Mouse (Mus musculus): ENCODE measurements around the gene Tigar. TPM values are rescaled to one million over a fixed set of nuclear protein-coding genes. Genes with fewer than 3 reads are reported as not detected.

The Tigar gene
- polyA plus RNA-seq, 1 experiment, result 1.7 TPM

- Histone ChIP-seq H3K27ac (ENCODE audit: insufficient read depth, low read depth, low read length) (no peak overlapping the region), H3K36me3 (ENCODE audit: control insufficient read depth, insufficient read depth, low read length) (peaks cover 64% of the 10 kb centered on the region), H3K27me3 (ENCODE audit: control insufficient read depth, insufficient read depth, low read length) (no peaks in the 10 kb centered on the region), H3K4me1 (ENCODE audit: control insufficient read depth, insufficient read depth, insufficient read length, low read length) (no peaks in the 10 kb centered on the region; the same call in 1 of the 2 replicates), H3K4me3 (ENCODE audit: low read depth, low read length) (no peak overlapping the region)
- no peak for TF ChIP-seq POLR2A (IDR thresholded peaks at IDR 0.05; ENCODE audit: low read depth, low read length)
- no peak for TF ChIP-seq CTCF (IDR thresholded peaks at IDR 0.05; ENCODE audit: extremely low read depth, insufficient read length, insufficient replicate concordance, low read depth, low read length)
- 90% methylated on average over 14 of the region's 14 CpGs for WGBS
These were observed 20.3 kb upstream of the Tigar start for GRCm38 (mm10) chr6:127129659-127130058.

- TF ChIP-seq CTCF (IDR thresholded peaks at IDR 0.05; ENCODE audit: extremely low read depth, insufficient read length, insufficient replicate concordance, low read depth, low read length) (no peak), POLR2A (IDR thresholded peaks at IDR 0.05; ENCODE audit: low read depth, low read length) (no peak)
- H3K27me3 ChIP-seq (ENCODE audit: control insufficient read depth, insufficient read depth, low read length), result no peaks in the 10 kb centered on the region
These were observed 14.1 kb upstream of the Tigar start for GRCm38 (mm10) chr6:127123506-127123905.

GRCm38 (mm10) chr6:127122996-127123395, 13.6 kb upstream of the Tigar start:
- H3K4me1 ChIP-seq (ENCODE audit: control insufficient read depth, insufficient read depth, insufficient read length, low read length), result no peaks in the 10 kb centered on the region
- no peak overlapping the region for H3K27ac ChIP-seq (ENCODE audit: insufficient read depth, low read depth, low read length)
- peaks cover 12% of the 10 kb centered on the region for H3K36me3 ChIP-seq (ENCODE audit: control insufficient read depth, insufficient read depth, low read length)
- no peaks in the 10 kb centered on the region for H3K27me3 ChIP-seq (ENCODE audit: control insufficient read depth, insufficient read depth, low read length)
- H3K4me3 ChIP-seq (ENCODE audit: low read depth, low read length), result no peak overlapping the region
- 66% methylated on average over 5 of the region's 5 CpGs for WGBS
- TF ChIP-seq CTCF (IDR thresholded peaks at IDR 0.05; ENCODE audit: extremely low read depth, insufficient read length, insufficient replicate concordance, low read depth, low read length) (no peak), POLR2A (IDR thresholded peaks at IDR 0.05; ENCODE audit: low read depth, low read length) (no peak)

More at GRCm38 (mm10) chr6:127123506-127123905, 14.1 kb upstream of the Tigar start:
- H3K4me3 ChIP-seq (ENCODE audit: low read depth, low read length), result no peak overlapping the region
- no peaks in the 10 kb centered on the region for H3K4me1 ChIP-seq (ENCODE audit: control insufficient read depth, insufficient read depth, insufficient read length, low read length)
- peaks cover 14% of the 10 kb centered on the region for H3K36me3 ChIP-seq (ENCODE audit: control insufficient read depth, insufficient read depth, low read length)
- WGBS, result 76% methylated on average over 7 of the region's 7 CpGs
- H3K27ac ChIP-seq (ENCODE audit: insufficient read depth, low read depth, low read length), result no peak overlapping the region

- H3K27ac ChIP-seq (ENCODE audit: insufficient read depth, low read depth, low read length), result no peak overlapping the region
- WGBS, result 70% methylated on average over 4 of the region's 4 CpGs
- H3K4me1 ChIP-seq (ENCODE audit: control insufficient read depth, insufficient read depth, insufficient read length, low read length), result no peaks in the 10 kb centered on the region
- H3K36me3 ChIP-seq (ENCODE audit: control insufficient read depth, insufficient read depth, low read length), result peaks cover 5% of the 10 kb centered on the region
- TF ChIP-seq CTCF (IDR thresholded peaks at IDR 0.05; ENCODE audit: extremely low read depth, insufficient read length, insufficient replicate concordance, low read depth, low read length) (peak; percentile 40; the same call in 1 of the 2 replicates), POLR2A (IDR thresholded peaks at IDR 0.05; ENCODE audit: low read depth, low read length) (no peak)
- H3K27me3 ChIP-seq (ENCODE audit: control insufficient read depth, insufficient read depth, low read length), result no peaks in the 10 kb centered on the region
- no peak overlapping the region for H3K4me3 ChIP-seq (ENCODE audit: low read depth, low read length)
These were observed 13.0 kb upstream of the Tigar start for GRCm38 (mm10) chr6:127122221-127122806.

GRCm38 (mm10) chr6:127114753-127115456, 5.5 kb upstream of the Tigar start:
- Histone ChIP-seq H3K4me1 (ENCODE audit: control insufficient read depth, insufficient read depth, insufficient read length, low read length) (no peaks in the 10 kb centered on the region), H3K4me3 (ENCODE audit: low read depth, low read length) (no peak overlapping the region), H3K27me3 (ENCODE audit: control insufficient read depth, insufficient read depth, low read length) (no peaks in the 10 kb centered on the region), H3K36me3 (ENCODE audit: control insufficient read depth, insufficient read depth, low read length) (no peaks in the 10 kb centered on the region), H3K27ac (ENCODE audit: insufficient read depth, low read depth, low read length) (no peak overlapping the region)
- TF ChIP-seq POLR2A (IDR thresholded peaks at IDR 0.05; ENCODE audit: low read depth, low read length), result no peak
- TF ChIP-seq CTCF (IDR thresholded peaks at IDR 0.05; ENCODE audit: extremely low read depth, insufficient read length, insufficient replicate concordance, low read depth, low read length), result no peak
- 85% methylated on average over 23 of the region's 23 CpGs for WGBS

GRCm38 (mm10) chr6:127108368-127109060, 843 bp downstream of the Tigar start:
- Histone ChIP-seq H3K4me1 (ENCODE audit: control insufficient read depth, insufficient read depth, insufficient read length, low read length) (peaks cover 3% of the 10 kb centered on the region; the same call in 1 of the 2 replicates), H3K27me3 (ENCODE audit: control insufficient read depth, insufficient read depth, low read length) (no peaks in the 10 kb centered on the region), H3K36me3 (ENCODE audit: control insufficient read depth, insufficient read depth, low read length) (no peaks in the 10 kb centered on the region), H3K27ac (ENCODE audit: insufficient read depth, low read depth, low read length) (0 out of 2 replicates have a peak overlapping the region, but pooled peaks have one; percentile 0), H3K4me3 (ENCODE audit: low read depth, low read length) (peak overlapping the region; percentile 87)
- 11% methylated on average over 20 of the region's 20 CpGs for WGBS
- TF ChIP-seq POLR2A (IDR thresholded peaks at IDR 0.05; ENCODE audit: low read depth, low read length), result no peak
- TF ChIP-seq CTCF (IDR thresholded peaks at IDR 0.05; ENCODE audit: extremely low read depth, insufficient read length, insufficient replicate concordance, low read depth, low read length), result no peak

GRCm38 (mm10) chr6:127107413-127107812, 1.9 kb downstream of the Tigar start:
- Histone ChIP-seq H3K36me3 (ENCODE audit: control insufficient read depth, insufficient read depth, low read length) (peaks cover 2% of the 10 kb centered on the region; the same call in 1 of the 2 replicates), H3K4me3 (ENCODE audit: low read depth, low read length) (no peak overlapping the region), H3K27ac (ENCODE audit: insufficient read depth, low read depth, low read length) (no peak overlapping the region), H3K4me1 (ENCODE audit: control insufficient read depth, insufficient read depth, insufficient read length, low read length) (peaks cover 3% of the 10 kb centered on the region; the same call in 1 of the 2 replicates), H3K27me3 (ENCODE audit: control insufficient read depth, insufficient read depth, low read length) (no peaks in the 10 kb centered on the region)
- TF ChIP-seq CTCF (IDR thresholded peaks at IDR 0.05; ENCODE audit: extremely low read depth, insufficient read length, insufficient replicate concordance, low read depth, low read length), result no peak
- no peak for TF ChIP-seq POLR2A (IDR thresholded peaks at IDR 0.05; ENCODE audit: low read depth, low read length)

Data from small intestine, adult 2 months (tissue).